Mouse (Mus musculus) thymus, adult 2 months (tissue): ENCODE results near the gene Klhdc8a. TPM values are rescaled to one million over a fixed set of nuclear protein-coding genes. Genes with fewer than 3 reads are reported as not detected.
"Not testable (repeated sequence)": the region's sequence is repeated elsewhere in the genome, so short reads cannot be mapped to it uniquely, and the experiment has no call there.

Experiments
- DNase-seq: peaks from one replicate; pipeline ENCODE4 v3.0.0; 2021
- H3K27ac ChIP-seq: fragments of 200-500 bp; 2 replicates; pipeline ENCODE4 v1.5.1; 2012; ENCODE audit warnings: low read length, control low read depth; ENCODE audit not compliant: control insufficient read depth, insufficient read depth
- H3K27me3 ChIP-seq: fragments of 200-500 bp; 2 replicates; pipeline ENCODE4 v1.6.1; 2012; ENCODE audit warnings: mild to moderate bottlenecking, low read length, moderate library complexity, mixed read lengths; ENCODE audit not compliant: control insufficient read depth, insufficient read depth
- H3K36me3 ChIP-seq: fragments of 200-500 bp; 2 replicates; pipeline ENCODE4 v1.6.1; 2012; ENCODE audit warnings: mild to moderate bottlenecking, low read length, moderate library complexity; ENCODE audit not compliant: control insufficient read depth, insufficient read depth
- H3K4me1 ChIP-seq: fragments of 200-500 bp; replicated peaks from 2 replicates; pipeline ENCODE4 v1.6.1; 2012; ENCODE audit warnings: low read length; ENCODE audit not compliant: control insufficient read depth, insufficient read depth
- H3K4me3 ChIP-seq: fragments of 200-500 bp; 2 replicates; pipeline ENCODE4 v1.5.1; 2012; ENCODE audit warnings: mild to moderate bottlenecking, low read length, control low read depth, moderate library complexity; ENCODE audit not compliant: control insufficient read depth, insufficient read depth
- CTCF ChIP-seq: fragments of 200-500 bp; IDR thresholded peaks from 2 replicates; pipeline ENCODE4 v1.5.1; 2012; ENCODE audit warnings: mild to moderate bottlenecking, control low read depth, low read length, moderate library complexity, borderline replicate concordance; ENCODE audit not compliant: control insufficient read depth, poor library complexity, insufficient read depth; ENCODE audit errors: extremely low read depth
- POLR2A ChIP-seq: fragments of 200-500 bp; IDR thresholded peaks from 2 replicates; pipeline ENCODE4 v1.6.1; 2012; ENCODE audit warnings: mild to moderate bottlenecking, low read length, control low read depth, moderate library complexity; ENCODE audit not compliant: control insufficient read depth, poor library complexity, insufficient read depth; ENCODE audit errors: extremely low read depth
- WGBS: fragments of 180-500 bp; shearing (Covaris S2); methylation state at CpG from one replicate; pipeline ENCODE4 v1.1.7; 2018; 5-methylcytosine and 5-hydroxymethylcytosine counted together
- polyA plus RNA-seq: library from polyadenylated mRNA; depleted of rRNA; stranded (reverse); fragments of >200 nt; gene quantifications from 2 replicates; pipeline ENCODE4 v1.2.3, GENCODE M21; 2012

Klhdc8a gene
- polyA plus RNA-seq, 1 experiment, result 6.6 TPM

- Histone ChIP-seq H3K36me3 (no peaks in the 10 kb centered on the region), H3K27me3 (no peaks in the 10 kb centered on the region), H3K27ac (no peak overlapping the region), H3K4me1 (no peaks in the 10 kb centered on the region), H3K4me3 (no peak overlapping the region)
- 88% methylated on average over 6 of the region's 6 CpGs for WGBS
- no peak for TF ChIP-seq POLR2A
- no peak for TF ChIP-seq CTCF
- DNase-seq, result no peak
Measured at GRCm38 (mm10) chr1:132277124-132277523, 21.3 kb upstream of the Klhdc8a start.

- DNase-seq, H3K4me1 ChIP-seq, H3K4me3 ChIP-seq, H3K27ac ChIP-seq, H3K36me3 ChIP-seq, H3K27me3 ChIP-seq: not testable (repeated sequence)
- WGBS, result 92% methylated on average over 6 of the region's 6 CpGs
Measured at GRCm38 (mm10) chr1:132280636-132281035, 17.8 kb upstream of the Klhdc8a start.

DNA sequence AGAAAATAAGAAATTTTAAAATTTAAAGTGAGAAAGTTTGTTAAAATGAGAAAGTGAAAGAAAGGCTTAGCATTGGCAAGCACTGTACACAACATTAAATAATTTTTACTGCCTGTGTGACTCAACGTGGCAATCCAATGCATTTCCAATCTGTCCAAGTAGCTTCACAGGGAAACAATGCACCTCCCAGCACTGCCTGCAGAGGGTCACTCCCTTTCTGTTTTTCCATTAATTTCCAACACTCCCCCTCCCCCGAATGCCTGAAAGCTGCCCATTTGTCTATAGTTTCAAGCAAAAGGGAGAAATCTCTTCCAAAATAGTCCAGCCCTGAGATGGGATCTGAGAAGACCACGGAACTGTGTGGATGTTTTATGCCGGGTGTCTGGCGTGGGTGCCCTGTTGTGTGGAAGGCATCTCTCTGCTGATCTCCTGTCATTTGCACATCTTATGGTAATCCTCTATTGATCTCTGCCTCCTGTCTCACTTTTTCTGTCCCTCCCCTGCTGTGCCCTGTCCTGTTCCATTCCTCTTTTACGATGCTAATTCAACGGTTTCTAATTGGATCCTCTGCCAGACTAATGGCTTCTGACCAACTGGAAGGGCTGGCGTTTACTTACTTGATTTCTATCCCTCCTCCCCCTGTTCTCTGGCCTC lies 16.8 kb upstream of the Klhdc8a start:
- Histone ChIP-seq H3K4me3 (no peak overlapping the region), H3K36me3 (no peaks in the 10 kb centered on the region), H3K27me3 (no peaks in the 10 kb centered on the region), H3K4me1 (no peaks in the 10 kb centered on the region), H3K27ac (no peak overlapping the region)
- DNase-seq, result no peak
- WGBS, result 76% methylated on average over 8 of the region's 8 CpGs
- no peak for TF ChIP-seq POLR2A
- no peak for TF ChIP-seq CTCF

- H3K4me3 ChIP-seq, result no peak overlapping the region
- whole genome bisulfite sequencing, result 100% methylated on average over 2 of the region's 2 CpGs
- H3K27ac ChIP-seq, result no peak overlapping the region
- H3K36me3 ChIP-seq, result no peaks in the 10 kb centered on the region
- no peak for DNase-seq
- H3K4me1 ChIP-seq, result no peaks in the 10 kb centered on the region
- TF ChIP-seq CTCF (no peak), POLR2A (no peak)
- no peaks in the 10 kb centered on the region for H3K27me3 ChIP-seq
Measured at GRCm38 (mm10) chr1:132282177-132282536, 16.3 kb upstream of the Klhdc8a start.

- Histone ChIP-seq H3K4me1 (no peaks in the 10 kb centered on the region), H3K4me3 (no peak overlapping the region), H3K27me3 (no peaks in the 10 kb centered on the region), H3K27ac (no peak overlapping the region), H3K36me3 (no peaks in the 10 kb centered on the region)
- no peak for DNase-seq
- no peak for TF ChIP-seq CTCF
- TF ChIP-seq POLR2A, result no peak
- WGBS, result 97% methylated on average over 13 of the region's 13 CpGs
Measured at GRCm38 (mm10) chr1:132283018-132283417, 15.4 kb upstream of the Klhdc8a start.

DNA sequence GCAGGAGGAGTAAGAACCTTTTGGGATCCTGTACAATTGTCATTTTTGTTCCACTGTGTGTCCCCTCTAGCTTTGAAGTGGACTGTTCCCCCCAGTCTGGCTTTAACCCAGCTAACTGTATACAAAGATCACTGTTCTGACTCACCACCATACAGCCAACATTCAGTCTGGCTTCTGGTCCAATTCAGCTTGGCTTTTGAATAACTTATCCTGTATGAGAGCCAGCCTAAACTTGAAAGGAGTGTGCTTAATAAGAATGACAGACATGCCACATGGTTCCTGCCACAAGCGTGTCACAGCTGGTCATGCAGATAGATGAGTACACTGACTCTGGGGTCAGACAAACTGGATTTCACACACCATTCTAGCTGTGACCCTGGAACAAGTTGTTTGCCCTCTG lies 11.7 kb upstream of the Klhdc8a start:
- no peaks in the 10 kb centered on the region for H3K36me3 ChIP-seq
- H3K27me3 ChIP-seq, result no peaks in the 10 kb centered on the region
- TF ChIP-seq CTCF (no peak), POLR2A (no peak)
- WGBS, result 97% methylated on average over 1 of the region's 1 CpGs
- no peak overlapping the region for H3K4me3 ChIP-seq
- DNase-seq, result no peak
- H3K4me1 ChIP-seq, result no peaks in the 10 kb centered on the region
- H3K27ac ChIP-seq, result no peak overlapping the region

DNA sequence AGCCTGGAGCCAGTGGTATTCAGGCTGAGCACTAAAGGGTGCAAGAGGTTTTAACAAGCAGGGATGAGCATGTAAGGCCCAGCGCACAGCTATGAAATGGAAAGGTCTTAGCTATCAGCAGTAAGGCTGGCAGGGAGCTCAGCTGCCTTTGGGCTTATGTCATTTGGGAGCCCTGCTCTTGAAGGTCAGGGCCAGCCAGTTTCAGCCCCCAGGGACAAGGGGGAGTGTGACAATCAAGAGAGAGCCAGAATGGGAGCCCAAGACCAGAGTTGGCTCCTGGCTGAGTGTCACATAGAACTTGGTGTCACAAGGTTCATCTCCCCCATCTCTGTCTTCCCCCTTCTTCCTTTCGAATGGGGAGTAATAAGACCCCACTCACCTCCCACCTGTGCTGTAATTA lies 11.0 kb upstream of the Klhdc8a start:
- Histone ChIP-seq H3K27me3 (no peaks in the 10 kb centered on the region), H3K27ac (no peak overlapping the region), H3K4me3 (no peak overlapping the region), H3K4me1 (no peaks in the 10 kb centered on the region), H3K36me3 (no peaks in the 10 kb centered on the region)
- DNase-seq, result no peak
- 86% methylated on average over 2 of the region's 2 CpGs for WGBS
- no peak for TF ChIP-seq CTCF
- no peak for TF ChIP-seq POLR2A
